ENCODE assay signal across 9 mouse cellular contexts in genomic region chr10:44427891-44428361, GRCm38 (mm10).
DNase-seq lines count a peak whose midpoint lies in the region; ATAC-seq and TF ChIP-seq lines count a peak whose summit lies in the region.
"Had no signal": no experiment of that assay in that cellular context is flagged by ENCODE, and none has a peak within 500 bp of the region (broad histone marks: within the 10 kb centered on the region; RNA-seq: fewer than 3 reads in every experiment).

No protein-coding gene starts in this region.

- no peak for DNase-seq in CH12.LX (ENCODE audit: extremely low read depth)
- peak; percentile 49 to 87 for DNase-seq in adrenal gland, adult (ENCODE audit: inconsistent age in 2 of 2, low spot score in 1 of 2)
- DNase-seq in hindbrain, embryonic 11.5 days (ENCODE audit: low spot score): peak; percentile 41
- peak; percentile 85 to 90 for DNase-seq in lung, adult 18-20 months
- DNase-seq in stomach, postnatal 0 days (ENCODE audit: low spot score): peak; percentile 88
- DNase-seq in yolk sac, embryonic 10.5 days (ENCODE audit: low spot score): no peak
- DNase-seq in layer of hippocampus, adult 9-10 months (ENCODE audit: low spot score): no peak
- DNase-seq in thymus, postnatal 36 days: no peak

- peaks cover 48 to 64% of the 10 kb centered on the region in 2 experiments for H3K4me1 ChIP-seq in CH12.LX (ENCODE audit: control insufficient read depth in 1 of 2, insufficient read depth in 2 of 2)
- H3K4me1 ChIP-seq in hindbrain, embryonic 11.5 days (replicated peaks; ENCODE audit: control insufficient read depth, insufficient read depth, low read length): no peaks in the 10 kb centered on the region; the same call in 1 of the 2 replicates
- no peaks in the 10 kb centered on the region; the same call in 1 of the 2 replicates for H3K4me1 ChIP-seq in stomach, postnatal 0 days (replicated peaks; ENCODE audit: control insufficient read depth, insufficient read depth)
- H3K4me1 ChIP-seq: liver, embryonic 15.5 days had no signal

- no peak for TF ChIP-seq EP300 in CH12.LX (IDR thresholded peaks at IDR 0.05; ENCODE audit: low read length)
- peak; percentile 95 for TF ChIP-seq EP300 in stomach, postnatal 0 days (optimal IDR thresholded peaks at IDR 0.05)

- H3K36me3 ChIP-seq in CH12.LX (replicated peaks in 1 of 2; ENCODE audit: control insufficient read depth in 1 of 2, insufficient read depth in 1 of 2, low read length in 1 of 2): no peaks in the 10 kb centered on the region
- H3K36me3 ChIP-seq in hindbrain, embryonic 11.5 days (ENCODE audit: control insufficient read depth, insufficient read depth, low read length): no peaks in the 10 kb centered on the region
- no peaks in the 10 kb centered on the region for H3K36me3 ChIP-seq in stomach, postnatal 0 days (ENCODE audit: control insufficient read depth, insufficient read depth, low read length)
- H3K36me3 ChIP-seq: liver, embryonic 15.5 days had no signal

- dilution Hi-C loops in CH12.LX (cut with MboI; ENCODE audit: extremely low pct_ligation_motif_present, extremely low pct_unique_long_range_greater_than_20kb, low sequenced_read_pairs): no loop called here

- H3K4me2 ChIP-seq in CH12.LX (ENCODE audit: insufficient read depth, low read depth, poor library complexity, severe bottlenecking): no peak overlapping the region
- no peak overlapping the region for H3K4me2 ChIP-seq in hindbrain, embryonic 11.5 days (replicated peaks; ENCODE audit: low read depth, low read length)
- H3K4me2 ChIP-seq in stomach, postnatal 0 days (replicated peaks; ENCODE audit: low read depth): no peak overlapping the region
- H3K4me2 ChIP-seq: liver, embryonic 15.5 days had no signal

- 33% methylated on average over 12 of the region's 12 CpGs for WGBS in hindbrain, embryonic 11.5 days
- 47% methylated on average over 12 of the region's 12 CpGs for WGBS in stomach, postnatal 0 days

- H3K27me3 ChIP-seq in CH12.LX (replicated peaks): no peaks in the 10 kb centered on the region
- H3K27me3 ChIP-seq in hindbrain, embryonic 11.5 days (ENCODE audit: control insufficient read depth, insufficient read depth, low read length): no peaks in the 10 kb centered on the region
- no peaks in the 10 kb centered on the region for H3K27me3 ChIP-seq in stomach, postnatal 0 days (ENCODE audit: control insufficient read depth, insufficient read depth, low read length)
- H3K27me3 ChIP-seq: liver, embryonic 15.5 days had no signal

- H3K4me3 ChIP-seq in CH12.LX (replicated peaks in 1 of 3; ENCODE audit: low read depth in 2 of 3, low read length in 2 of 3, poor library complexity in 1 of 3): no peak overlapping the region
- no peak overlapping the region for H3K4me3 ChIP-seq in hindbrain, embryonic 11.5 days (ENCODE audit: low read depth, low read length)
- no peak overlapping the region for H3K4me3 ChIP-seq in stomach, postnatal 0 days (ENCODE audit: low read depth, low read length)
- H3K4me3 ChIP-seq: liver, embryonic 15.5 days had no signal

- peak; percentile 65 for ATAC-seq in hindbrain, embryonic 11.5 days (ENCODE audit: low FRiP score)
- ATAC-seq in stomach, postnatal 0 days (ENCODE audit: low FRiP score, low TSS enrichment): peak; percentile 96

- TF ChIP-seq RAD21 in CH12.LX (IDR thresholded peaks at IDR 0.05; ENCODE audit: low read depth, low read length): no peak

- no peak for TF ChIP-seq CTCF in CH12.LX (conservative IDR thresholded peaks at IDR 0.05 in 1 of 2, IDR thresholded peaks at IDR 0.05 in 1 of 2; ENCODE audit: low read depth in 2 of 2, low read length in 2 of 2)
- TF ChIP-seq CTCF in stomach, postnatal 0 days (IDR thresholded peaks at IDR 0.05; ENCODE audit: low read depth): no peak

- H3K79me2 ChIP-seq in CH12.LX (replicated peaks; ENCODE audit: control insufficient read depth, extremely low read depth, insufficient read depth, poor library complexity, severe bottlenecking): no peaks in the 10 kb centered on the region

- no peak overlapping the region for H3K9ac ChIP-seq in CH12.LX (ENCODE audit: insufficient read depth, low read depth)
- H3K9ac ChIP-seq in hindbrain, embryonic 11.5 days (ENCODE audit: low read depth, low read length): no peak overlapping the region
- H3K9ac ChIP-seq in stomach, postnatal 0 days (ENCODE audit: low read length): no peak overlapping the region
- H3K9ac ChIP-seq: liver, embryonic 15.5 days had no signal

- H3K9me3 ChIP-seq in CH12.LX (replicated peaks; ENCODE audit: low read length): no peaks in the 10 kb centered on the region
- H3K9me3 ChIP-seq in hindbrain, embryonic 11.5 days (ENCODE audit: control insufficient read depth, low read length): no peaks in the 10 kb centered on the region
- no peaks in the 10 kb centered on the region for H3K9me3 ChIP-seq in stomach, postnatal 0 days (ENCODE audit: control insufficient read depth, low read length)
- H3K9me3 ChIP-seq: liver, embryonic 15.5 days had no signal

- H3K27ac ChIP-seq in CH12.LX (ENCODE audit: insufficient read depth, low read depth): peak overlapping the region; percentile 8; the same call in 1 of the 2 replicates
- H3K27ac ChIP-seq in hindbrain, embryonic 11.5 days (ENCODE audit: low read depth, low read length): no peak overlapping the region
- peak overlapping the region; percentile 84 for H3K27ac ChIP-seq in stomach, postnatal 0 days (replicated peaks)
- H3K27ac ChIP-seq: liver, embryonic 15.5 days had no signal

- no peak for TF ChIP-seq POLR2A in CH12.LX (IDR thresholded peaks at IDR 0.05; ENCODE audit: low read depth, low read length)

- in situ Hi-C loops in CH12.LX (cut with MboI; ENCODE audit: low pct_ligation_motif_present, low pct_unique_long_range_greater_than_20kb, low sequenced_read_pairs): no loop called here

TF ChIP-seq in CH12.LX, 34 proteins besides CTCF, POLR2A, EP300 and RAD21:
- TF ChIP-seq POLR2AphosphoS2 (IDR thresholded peaks at IDR 0.05; ENCODE audit: low read depth, low read length) (no peak), NELFE (IDR thresholded peaks at IDR 0.05; ENCODE audit: low read depth, low read length) (no peak), GABPA (IDR thresholded peaks at IDR 0.05; ENCODE audit: insufficient replicate concordance, low read depth, low read length) (no peak)

Comparison
In these comparisons a context has a peak if more than half of its experiments do, and no peak if none do; other contexts are left out.
1. DNase-seq: peak in adrenal gland, adult (2 of 2), hindbrain, embryonic 11.5 days (single experiment), lung, adult 18-20 months (2 of 2) and stomach, postnatal 0 days (single experiment); none in CH12.LX (single experiment), yolk sac, embryonic 10.5 days (single experiment), layer of hippocampus, adult 9-10 months (single experiment) and thymus, postnatal 36 days (0 of 2).